Mouse (Mus musculus) stomach, embryonic 14.5 days (tissue): Measurements from ENCODE around the gene Mgat4a. TPM values are rescaled to one million over a fixed set of nuclear protein-coding genes. Genes with fewer than 3 reads are reported as not detected.

Experiments
- ATAC-seq: fragments of 200-750 bp; cut with Nextera tagmentation; 2 replicates; pipeline ENCODE4 v1.8.0; 2017; ENCODE audit warnings: low read depth, moderate TSS enrichment; ENCODE audit not compliant: insufficient number of reproducible peaks, insufficient read depth, low FRiP score
- H3K27ac ChIP-seq: fragments of 300-500 bp; sonication (generic); 2 replicates; pipeline ENCODE4 v1.5.1; 2014; ENCODE audit warnings: mild to moderate bottlenecking, low read length, moderate library complexity, mixed read lengths
- H3K27me3 ChIP-seq: fragments of 300-500 bp; sonication (generic); 2 replicates; pipeline ENCODE4 v1.6.1; 2014; ENCODE audit warnings: low read length, control low read depth, mixed read lengths; ENCODE audit not compliant: control insufficient read depth, insufficient read depth
- H3K36me3 ChIP-seq: fragments of 300-500 bp; sonication (generic); 2 replicates; pipeline ENCODE4 v1.6.1; 2014; ENCODE audit warnings: mild to moderate bottlenecking, control low read depth, low read length, moderate library complexity, mixed read lengths; ENCODE audit not compliant: control insufficient read depth, insufficient read depth
- H3K4me1 ChIP-seq: fragments of 300-500 bp; sonication (generic); 2 replicates; pipeline ENCODE4 v1.6.1; 2014; ENCODE audit warnings: low read length, control low read depth, mixed read lengths; ENCODE audit not compliant: control insufficient read depth, insufficient read depth
- H3K4me2 ChIP-seq: fragments of 300-500 bp; sonication (generic); replicated peaks from 2 replicates; pipeline ENCODE4 v1.6.1; 2014; ENCODE audit warnings: low read depth, low read length, control low read depth
- H3K4me3 ChIP-seq: fragments of 300-500 bp; sonication (generic); 2 replicates; pipeline ENCODE4 v1.5.1; 2014; ENCODE audit warnings: low read depth, low read length, control low read depth
- H3K9ac ChIP-seq: fragments of 300-500 bp; sonication (generic); replicated peaks from 2 replicates; pipeline ENCODE4 v1.6.1; 2014; ENCODE audit warnings: low read depth, mild to moderate bottlenecking, control low read depth, low read length, moderate library complexity, mixed read lengths
- H3K9me3 ChIP-seq: fragments of 300-500 bp; sonication (generic); 2 replicates; pipeline ENCODE4 v1.6.1; 2016; ENCODE audit warnings: low read depth, low read length, control low read depth; ENCODE audit not compliant: control insufficient read depth
- whole genome bisulfite sequencing: fragments of 180-500 bp; shearing (Covaris S2); extraction: QIAGEN DNeasy Blood & Tissue Kit; methylation state at CpG from one replicate; pipeline ENCODE4 v1.1.7; 2014; 5-methylcytosine and 5-hydroxymethylcytosine counted together
- polyA plus RNA-seq: library from polyadenylated mRNA; unstranded; fragments of >200 nt; fragmentation: Nextera tagmentation; extraction: Ambion mirVana; gene quantifications from 2 replicates; pipeline ENCODE4 v1.2.1, GENCODE M21; 2014

Mgat4a gene
- polyA plus RNA-seq, 1 experiment from 2014 or later: 16.4 TPM

GRCm38 (mm10) chr1:37457546-37457945 lies 83.3 kb downstream of the Mgat4a start:
- Histone ChIP-seq H3K27me3 (no peaks in the 10 kb centered on the region), H3K27ac (no peak overlapping the region), H3K9me3 (no peaks in the 10 kb centered on the region), H3K4me2 (no peak overlapping the region), H3K4me3 (no peak overlapping the region), H3K9ac (no peak overlapping the region), H3K36me3 (0 out of 2 replicates have a peak, but pooled peaks cover 3% of the 10 kb centered on the region), H3K4me1 (no peaks in the 10 kb centered on the region)
- no peak for ATAC-seq
- WGBS: 93% methylated on average over 7 of the region's 7 CpGs

GRCm38 (mm10) chr1:37451270-37451669 lies 89.5 kb downstream of the Mgat4a start:
- Histone ChIP-seq H3K27me3 (no peaks in the 10 kb centered on the region), H3K4me2 (no peak overlapping the region), H3K9me3 (no peaks in the 10 kb centered on the region), H3K27ac (no peak overlapping the region), H3K9ac (no peak overlapping the region), H3K4me3 (no peak overlapping the region), H3K36me3 (peaks cover 3% of the 10 kb centered on the region; the same call in 1 of the 2 replicates), H3K4me1 (no peaks in the 10 kb centered on the region)
- no peak for ATAC-seq
- WGBS: 86% methylated on average over 8 of the region's 8 CpGs

- H3K36me3 ChIP-seq: no peaks in the 10 kb centered on the region; the same call in 1 of the 2 replicates
- H3K4me3 ChIP-seq: no peak overlapping the region
- H3K9ac ChIP-seq: no peak overlapping the region
- ATAC-seq: no peak
- H3K27me3 ChIP-seq: no peaks in the 10 kb centered on the region
- H3K4me2 ChIP-seq: no peak overlapping the region
- H3K9me3 ChIP-seq: no peaks in the 10 kb centered on the region
- H3K4me1 ChIP-seq: no peaks in the 10 kb centered on the region
- 77% methylated on average over 10 of the region's 10 CpGs for WGBS
- no peak overlapping the region for H3K27ac ChIP-seq
These were observed 92.3 kb downstream of the Mgat4a start for GRCm38 (mm10) chr1:37448361-37449095.

- H3K4me1 ChIP-seq: no peaks in the 10 kb centered on the region
- H3K4me2 ChIP-seq: no peak overlapping the region
- ATAC-seq: no peak
- H3K36me3 ChIP-seq: peaks cover 23% of the 10 kb centered on the region
- H3K4me3 ChIP-seq: no peak overlapping the region
- 92% methylated on average over 16 of the region's 16 CpGs for WGBS
- no peak overlapping the region for H3K9ac ChIP-seq
- no peak overlapping the region for H3K27ac ChIP-seq
- no peaks in the 10 kb centered on the region for H3K27me3 ChIP-seq
- H3K9me3 ChIP-seq: no peaks in the 10 kb centered on the region
These were observed 97.7 kb downstream of the Mgat4a start for GRCm38 (mm10) chr1:37442848-37443835.

GRCm38 (mm10) chr1:37436419-37436818 lies 104.4 kb downstream of the Mgat4a start:
- Histone ChIP-seq H3K4me1 (peaks cover 2% of the 10 kb centered on the region; the same call in 1 of the 2 replicates), H3K27ac (no peak overlapping the region), H3K27me3 (no peaks in the 10 kb centered on the region), H3K9me3 (no peaks in the 10 kb centered on the region), H3K4me2 (no peak overlapping the region), H3K36me3 (peaks cover 63% of the 10 kb centered on the region), H3K9ac (no peak overlapping the region), H3K4me3 (no peak overlapping the region)
- 89% methylated on average over 3 of the region's 3 CpGs for WGBS
- ATAC-seq: no peak

- WGBS: 2% methylated on average over 40 of the region's 40 CpGs
- peak; percentile 54; the same call in 1 of the 2 replicates for ATAC-seq
- no peaks in the 10 kb centered on the region for H3K9me3 ChIP-seq
These were observed 110.4 kb downstream of the Mgat4a start for GRCm38 (mm10) chr1:37430297-37430840.

GRCm38 (mm10) chr1:37429366-37430296 lies 111.2 kb downstream of the Mgat4a start, which contains the start of the genes Coa5 and Unc50:
Gene Coa5, minus strand, starts transcription at chr1:37430103.
Gene Unc50, plus strand, starts transcription at chr1:37430139.
- peak; percentile 98 for ATAC-seq
- Histone ChIP-seq H3K9ac (peak within 1 kb of the TSS; percentile 89), H3K27me3 (no peaks in the 10 kb centered on the region), H3K4me3 (peak within 1 kb of the TSS; percentile 93), H3K4me2 (peak within 1 kb of the TSS; percentile 61), H3K27ac (peak within 1 kb of the TSS; percentile 70), H3K36me3 (peaks cover 26% of the 10 kb centered on the region), H3K4me1 (peaks cover 14% of the 10 kb centered on the region), H3K9me3 (no peaks in the 10 kb centered on the region)
- 2% methylated on average over 56 of the region's 57 CpGs for WGBS

More at GRCm38 (mm10) chr1:37430297-37430840, 110.4 kb downstream of the Mgat4a start:
- peaks cover 14% of the 10 kb centered on the region for H3K4me1 ChIP-seq
- peak overlapping the region; percentile 93 for H3K4me3 ChIP-seq
- peaks cover 26% of the 10 kb centered on the region for H3K36me3 ChIP-seq
- peak overlapping the region; percentile 61 for H3K4me2 ChIP-seq
- H3K27me3 ChIP-seq: no peaks in the 10 kb centered on the region
- peak overlapping the region; percentile 89 for H3K9ac ChIP-seq
- peak overlapping the region; percentile 70 for H3K27ac ChIP-seq
